Mouse (Mus musculus) ES-Bruce4 (cell line): ENCODE data around the gene Vmn2r67. TPM values are rescaled to one million over a fixed set of nuclear protein-coding genes. Genes with fewer than 3 reads are reported as not detected.
"Not testable (repeated sequence)": the region's sequence is repeated elsewhere in the genome, so short reads cannot be mapped to it uniquely, and the experiment has no call there.

Experiments
- H3K27ac ChIP-seq: 2 replicates; pipeline ENCODE4 v1.5.1; 2012; ENCODE audit warnings: low read length, inconsistent platforms; ENCODE audit not compliant: insufficient read depth
- H3K27me3 ChIP-seq: 2 replicates; pipeline ENCODE4 v1.6.1; 2012; ENCODE audit warnings: mild to moderate bottlenecking, low read length, inconsistent platforms; ENCODE audit not compliant: control insufficient read depth, poor library complexity, insufficient read depth, severe bottlenecking
- H3K36me3 ChIP-seq: 2 replicates; pipeline ENCODE4 v1.6.1; 2012; ENCODE audit warnings: inconsistent platforms, mild to moderate bottlenecking, low read length, moderate library complexity; ENCODE audit not compliant: control insufficient read depth, poor library complexity, insufficient read depth, severe bottlenecking
- H3K4me1 ChIP-seq: one replicate; pipeline ENCODE4 v1.8.1; 2011; ENCODE audit warnings: low read length; ENCODE audit not compliant: control insufficient read depth, insufficient read depth
- H3K4me3 ChIP-seq: 2 replicates; pipeline ENCODE4 v1.5.1; 2011; ENCODE audit warnings: low read depth, mild to moderate bottlenecking, low read length
- H3K9ac ChIP-seq: 2 replicates; pipeline ENCODE4 v1.6.1; 2012; ENCODE audit warnings: low read depth, mild to moderate bottlenecking, inconsistent platforms; ENCODE audit not compliant: poor library complexity, severe bottlenecking
- H3K9me3 ChIP-seq: replicated peaks from 2 replicates; pipeline ENCODE4 v1.6.1; 2012; ENCODE audit warnings: mild to moderate bottlenecking, low read length, inconsistent platforms; ENCODE audit not compliant: control insufficient read depth, poor library complexity, insufficient read depth, severe bottlenecking
- EP300 ChIP-seq: IDR thresholded peaks from 2 replicates; pipeline ENCODE4 v1.6.1; 2011; ENCODE audit warnings: low read depth, low read length; ENCODE audit not compliant: insufficient read depth
- polyA plus RNA-seq: library from polyadenylated mRNA; stranded (reverse); fragments of >200 nt; gene quantifications from 2 replicates; pipeline ENCODE4 v1.2.4, GENCODE M21; 2011; ENCODE audit warnings: low read depth; ENCODE audit not compliant: missing spikeins, insufficient read depth, insufficient read length

The Vmn2r67 gene
- polyA plus RNA-seq: not detected in 2 replicates

- Histone ChIP-seq H3K9me3 (0 out of 2 replicates have a peak, but pooled peaks cover 2% of the 10 kb centered on the region), H3K27me3 (no peaks in the 10 kb centered on the region), H3K36me3 (no peaks in the 10 kb centered on the region), H3K4me1 (no peaks in the 10 kb centered on the region), H3K27ac (no peak within 1 kb of the TSS), H3K4me3 (no peak within 1 kb of the TSS), H3K9ac (no peak within 1 kb of the TSS)
- no peak for TF ChIP-seq EP300
Observed at GRCm38 (mm10) chr7:85155898-85156297, at the start of gene Vmn2r67. Vmn2r67 (minus strand) TSS chr7:85155998.

- peak overlapping the region; percentile 65; the same call in 1 of the 2 replicates for H3K27ac ChIP-seq
- H3K4me3 ChIP-seq, H3K36me3 ChIP-seq, H3K9ac ChIP-seq, H3K27me3 ChIP-seq, H3K4me1 ChIP-seq: not testable (repeated sequence)
- TF ChIP-seq EP300: peak; percentile 48; the same call in 1 of the 2 replicates
- H3K9me3 ChIP-seq: peaks cover 15% of the 10 kb centered on the region
Observed at GRCm38 (mm10) chr7:85104531-85104930, 51.3 kb downstream of the Vmn2r67 start.

Other genes with a start within 250 kb of the Vmn2r67 start
- gene Vmn2r65, start 191.9 kb downstream of the Vmn2r67 start, polyA plus RNA-seq: not detected in 2 replicates
- not detected in 2 replicates for gene Vmn2r66, start 143.7 kb downstream of the Vmn2r67 start, polyA plus RNA-seq
- gene Vmn2r68, start 81.8 kb upstream of the Vmn2r67 start, polyA plus RNA-seq: not detected in 2 replicates